Mouse (Mus musculus): ENCODE measurements at regions not wholly inside any gene's neighbourhood (a gene's known extent, or its start where the extent isn't known, plus 50 kb on each side); places are given as distances from the start of the nearest gene placed in this dataset.

- DNase-seq (ENCODE audit: low spot score) (no peak), ATAC-seq (ENCODE audit: extremely low read depth, insufficient number of reproducible peaks, low FRiP score, poor library complexity, severe bottlenecking) (no peak)
- H3K4me3 ChIP-seq (ENCODE audit: low read depth, low read length) = no peak overlapping the region
- no peak for TF ChIP-seq GATA1 (IDR thresholded peaks at IDR 0.05; ENCODE audit: borderline replicate concordance, low read length)
- TF ChIP-seq CTCF (IDR thresholded peaks at IDR 0.05; ENCODE audit: low read depth, low read length) = no peak
- no peak for TF ChIP-seq TAL1 (conservative IDR thresholded peaks at IDR 0.05; ENCODE audit: low read depth, low read length)
- TF ChIP-seq POLR2AphosphoS5 (IDR thresholded peaks at IDR 0.05; ENCODE audit: insufficient replicate concordance, low read depth, low read length) = no peak
- peaks cover 68% of the 10 kb centered on the region for H3K36me3 ChIP-seq (replicated peaks)
- peaks cover 43% of the 10 kb centered on the region for H3K4me1 ChIP-seq (ENCODE audit: insufficient read depth, low read depth, low read length)
- no peaks in the 10 kb centered on the region for H3K9me3 ChIP-seq (replicated peaks)
- no peaks in the 10 kb centered on the region for H3K27me3 ChIP-seq (ENCODE audit: insufficient read depth, low read length)
Observed at GRCm38 (mm10) chr12:77179138-77179537, 58.8 kb upstream of the Fut8 start.

DNA sequence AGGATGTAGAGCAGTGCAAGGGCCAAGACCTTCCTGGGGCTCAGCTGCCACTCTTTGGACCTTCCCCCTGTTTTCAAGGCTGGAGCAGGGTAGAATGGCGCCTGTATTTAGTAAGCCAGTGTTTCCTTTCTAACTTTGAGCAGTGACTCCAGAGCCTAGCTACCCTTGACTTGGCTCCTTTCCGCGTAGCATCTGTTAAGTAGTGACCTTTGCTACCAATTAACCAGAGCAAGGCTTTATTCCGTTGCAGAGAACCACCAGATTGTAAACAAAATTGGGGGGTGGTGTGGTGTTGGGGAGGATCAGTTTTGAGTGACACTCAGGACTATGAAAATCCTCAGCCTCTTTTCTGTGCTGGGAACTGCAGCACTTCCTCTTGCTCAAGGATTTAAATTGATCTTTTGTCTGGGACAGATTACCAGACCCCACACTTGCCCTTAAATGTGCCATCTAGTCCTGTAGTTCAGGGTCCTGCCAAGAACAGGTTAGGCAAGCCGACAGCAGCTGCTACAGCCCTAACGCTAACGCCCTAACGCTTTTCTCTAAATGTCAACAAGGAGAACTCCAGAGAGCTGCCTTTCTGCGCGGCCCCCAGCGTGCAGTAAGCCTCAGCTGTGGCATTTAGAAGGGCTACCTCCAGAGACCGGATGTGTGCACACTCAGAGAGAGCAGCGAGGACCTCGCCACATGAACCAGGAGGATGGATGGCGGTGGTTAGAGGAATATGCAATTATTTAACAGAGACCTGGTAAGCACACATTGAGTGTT is 59.9 kb upstream of the Fut8 start:
- peaks cover 74% of the 10 kb centered on the region for H3K36me3 ChIP-seq (replicated peaks)
- H3K9me3 ChIP-seq (replicated peaks) = no peaks in the 10 kb centered on the region
- peaks cover 47% of the 10 kb centered on the region for H3K4me1 ChIP-seq (ENCODE audit: insufficient read depth, low read depth, low read length)
- no peak overlapping the region for H3K4me3 ChIP-seq (ENCODE audit: low read depth, low read length)
- TF ChIP-seq POLR2AphosphoS5 (IDR thresholded peaks at IDR 0.05; ENCODE audit: insufficient replicate concordance, low read depth, low read length) = no peak
- TF ChIP-seq CTCF (IDR thresholded peaks at IDR 0.05; ENCODE audit: low read depth, low read length) = no peak
- TF ChIP-seq TAL1 (conservative IDR thresholded peaks at IDR 0.05; ENCODE audit: low read depth, low read length) = no peak
- H3K27me3 ChIP-seq (ENCODE audit: insufficient read depth, low read length) = no peaks in the 10 kb centered on the region
- ATAC-seq (ENCODE audit: extremely low read depth, insufficient number of reproducible peaks, low FRiP score, poor library complexity, severe bottlenecking) (no peak), DNase-seq (ENCODE audit: low spot score) (no peak)

GRCm38 (mm10) chr12:77177303-77177702 is 60.6 kb upstream of the Fut8 start:
- H3K27me3 ChIP-seq (ENCODE audit: insufficient read depth, low read length) = no peaks in the 10 kb centered on the region
- H3K36me3 ChIP-seq (replicated peaks) = peaks cover 73% of the 10 kb centered on the region
- no peak for TF ChIP-seq TAL1 (conservative IDR thresholded peaks at IDR 0.05; ENCODE audit: low read depth, low read length)
- TF ChIP-seq POLR2AphosphoS5 (IDR thresholded peaks at IDR 0.05; ENCODE audit: insufficient replicate concordance, low read depth, low read length) = no peak
- no peak for TF ChIP-seq GATA1 (IDR thresholded peaks at IDR 0.05; ENCODE audit: borderline replicate concordance, low read length)
- no peak for TF ChIP-seq CTCF (IDR thresholded peaks at IDR 0.05; ENCODE audit: low read depth, low read length)
- TF ChIP-seq GATA2 (IDR thresholded peaks at IDR 0.05; ENCODE audit: borderline replicate concordance, low read depth, low read length) = no peak
- no peaks in the 10 kb centered on the region for H3K9me3 ChIP-seq (replicated peaks)
- no peak overlapping the region for H3K4me3 ChIP-seq (ENCODE audit: low read depth, low read length)
- H3K4me1 ChIP-seq (ENCODE audit: insufficient read depth, low read depth, low read length) = peaks cover 47% of the 10 kb centered on the region
- ATAC-seq (ENCODE audit: extremely low read depth, insufficient number of reproducible peaks, low FRiP score, poor library complexity, severe bottlenecking) = no peak
- peak; percentile 64 for DNase-seq (ENCODE audit: low spot score)

DNA sequence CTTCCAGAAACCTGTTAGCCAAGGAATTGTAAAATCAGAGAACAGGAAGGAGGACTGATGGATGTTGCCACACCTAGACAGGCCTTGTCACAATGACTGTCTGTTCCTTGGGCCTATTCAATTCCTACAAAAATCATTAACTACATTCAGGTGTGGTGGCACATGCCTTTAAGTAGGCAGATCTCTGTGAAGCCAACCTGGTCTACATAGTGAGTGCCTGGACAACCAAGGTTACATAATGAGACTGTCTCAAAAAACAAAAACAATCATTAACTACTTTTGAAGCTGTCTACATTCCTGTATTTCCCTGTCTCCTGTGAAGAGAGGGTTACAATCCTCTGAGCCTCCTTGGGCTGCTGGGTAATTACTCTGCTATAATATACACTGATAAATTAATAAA is 63.9 kb upstream of the Fut8 start:
- no peak for ATAC-seq (ENCODE audit: extremely low read depth, insufficient number of reproducible peaks, low FRiP score, poor library complexity, severe bottlenecking)

GRCm38 (mm10) chr12:77172540-77172939 is 65.4 kb upstream of the Fut8 start:
- Histone ChIP-seq H3K27me3 (ENCODE audit: insufficient read depth, low read length) (no peaks in the 10 kb centered on the region), H3K4me3 (ENCODE audit: low read depth, low read length) (no peak overlapping the region), H3K4me1 (ENCODE audit: insufficient read depth, low read depth, low read length) (peaks cover 31% of the 10 kb centered on the region), H3K9me3 (replicated peaks) (no peaks in the 10 kb centered on the region), H3K36me3 (replicated peaks) (peaks cover 59% of the 10 kb centered on the region)
- ATAC-seq (ENCODE audit: extremely low read depth, insufficient number of reproducible peaks, low FRiP score, poor library complexity, severe bottlenecking) (no peak), DNase-seq (ENCODE audit: low spot score) (no peak)
- TF ChIP-seq TAL1 (conservative IDR thresholded peaks at IDR 0.05; ENCODE audit: low read depth, low read length) (no peak), GATA2 (IDR thresholded peaks at IDR 0.05; ENCODE audit: borderline replicate concordance, low read depth, low read length) (no peak), CTCF (IDR thresholded peaks at IDR 0.05; ENCODE audit: low read depth, low read length) (no peak), POLR2AphosphoS5 (IDR thresholded peaks at IDR 0.05; ENCODE audit: insufficient replicate concordance, low read depth, low read length) (no peak), GATA1 (IDR thresholded peaks at IDR 0.05; ENCODE audit: borderline replicate concordance, low read length) (no peak)

More for the DNA sequence above, 63.9 kb upstream of the Fut8 start:
- no peaks in the 10 kb centered on the region for H3K9me3 ChIP-seq (replicated peaks)
- DNase-seq (ENCODE audit: low spot score) = no peak
- TF ChIP-seq TAL1 (conservative IDR thresholded peaks at IDR 0.05; ENCODE audit: low read depth, low read length) (no peak), POLR2AphosphoS5 (IDR thresholded peaks at IDR 0.05; ENCODE audit: insufficient replicate concordance, low read depth, low read length) (no peak), CTCF (IDR thresholded peaks at IDR 0.05; ENCODE audit: low read depth, low read length) (no peak), GATA1 (IDR thresholded peaks at IDR 0.05; ENCODE audit: borderline replicate concordance, low read length) (no peak), GATA2 (IDR thresholded peaks at IDR 0.05; ENCODE audit: borderline replicate concordance, low read depth, low read length) (no peak)
- H3K27me3 ChIP-seq (ENCODE audit: insufficient read depth, low read length) = no peaks in the 10 kb centered on the region
- peaks cover 42% of the 10 kb centered on the region for H3K4me1 ChIP-seq (ENCODE audit: insufficient read depth, low read depth, low read length)
- H3K4me3 ChIP-seq (ENCODE audit: low read depth, low read length) = no peak overlapping the region
- H3K36me3 ChIP-seq (replicated peaks) = peaks cover 67% of the 10 kb centered on the region

GRCm38 (mm10) chr12:77170257-77170656 is 67.7 kb upstream of the Fut8 start:
- DNase-seq (ENCODE audit: low spot score) (no peak), ATAC-seq (ENCODE audit: extremely low read depth, insufficient number of reproducible peaks, low FRiP score, poor library complexity, severe bottlenecking) (no peak)
- Histone ChIP-seq H3K27me3 (ENCODE audit: insufficient read depth, low read length) (no peaks in the 10 kb centered on the region), H3K4me1 (ENCODE audit: insufficient read depth, low read depth, low read length) (peaks cover 18% of the 10 kb centered on the region), H3K36me3 (replicated peaks) (peaks cover 50% of the 10 kb centered on the region), H3K9me3 (replicated peaks) (0 out of 2 replicates have a peak, but pooled peaks cover 2% of the 10 kb centered on the region), H3K4me3 (ENCODE audit: low read depth, low read length) (no peak overlapping the region)
- TF ChIP-seq GATA1 (IDR thresholded peaks at IDR 0.05; ENCODE audit: borderline replicate concordance, low read length) (no peak), GATA2 (IDR thresholded peaks at IDR 0.05; ENCODE audit: borderline replicate concordance, low read depth, low read length) (no peak), TAL1 (conservative IDR thresholded peaks at IDR 0.05; ENCODE audit: low read depth, low read length) (no peak), CTCF (IDR thresholded peaks at IDR 0.05; ENCODE audit: low read depth, low read length) (no peak), POLR2AphosphoS5 (IDR thresholded peaks at IDR 0.05; ENCODE audit: insufficient replicate concordance, low read depth, low read length) (no peak)
